Mouse (Mus musculus): ENCODE data around the gene Txnrd1.

Txnrd1 gene

GRCm38 (mm10) chr10:82817936-82818335, 15.8 kb upstream of the Txnrd1 start:
- no peak for DNase-seq (ENCODE audit: low read depth, low spot score)

GRCm38 (mm10) chr10:82818661-82819060, 15.1 kb upstream of the Txnrd1 start:
- DNase-seq (ENCODE audit: low read depth, low spot score) = no peak

DNA sequence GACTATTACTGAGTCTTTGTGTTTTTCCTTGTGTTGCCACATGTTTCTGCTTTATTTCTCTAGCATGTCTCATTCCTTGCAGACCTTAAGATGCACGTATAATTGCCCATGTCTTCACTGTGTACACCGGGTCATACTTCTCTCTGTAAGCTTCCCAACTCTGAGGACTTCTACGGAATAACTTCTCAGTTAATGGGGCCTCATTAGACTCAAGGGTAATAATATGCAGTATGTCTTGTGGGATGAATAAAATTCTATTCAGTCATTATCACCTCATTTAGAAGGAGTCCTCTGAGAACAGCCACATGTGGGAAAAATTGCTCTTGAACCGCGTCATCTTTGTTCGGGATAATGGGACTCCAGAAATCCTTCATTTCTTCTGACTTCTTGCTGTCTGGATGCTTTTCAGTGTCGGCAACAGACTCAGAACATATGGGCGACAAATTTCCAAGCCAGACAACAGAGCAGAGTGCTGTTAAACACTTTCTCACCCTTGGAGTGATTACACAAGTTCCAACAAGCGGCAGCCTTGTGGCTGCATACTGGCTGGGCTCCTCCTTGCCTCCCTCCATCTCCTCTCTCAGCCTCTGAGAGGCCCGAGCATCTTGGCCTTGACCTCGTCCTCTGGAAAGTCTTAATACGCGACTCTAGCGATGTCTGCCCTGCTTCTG, 10.5 kb upstream of the Txnrd1 start:
- no peak for DNase-seq (ENCODE audit: low read depth, low spot score)

DNA sequence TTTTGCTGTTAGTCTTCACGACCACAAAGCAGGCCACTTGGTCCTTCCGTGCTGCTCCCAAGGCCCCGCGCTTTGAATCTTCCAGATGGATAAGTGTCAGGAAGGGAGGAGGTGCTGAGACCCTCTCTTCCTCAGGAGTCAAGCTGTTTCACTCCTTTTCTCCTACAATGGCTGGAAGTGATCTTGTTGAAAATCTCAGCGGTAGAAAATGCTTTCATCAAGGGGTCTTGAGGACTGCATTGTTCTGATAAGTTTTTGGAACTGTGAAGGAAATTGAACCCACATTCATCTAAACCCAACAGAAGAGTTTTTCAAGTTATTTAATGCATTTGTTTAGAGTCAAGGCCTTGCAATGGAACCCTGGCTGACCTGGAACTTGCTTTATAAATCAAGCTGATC, 10.0 kb upstream of the Txnrd1 start:
- no peak for DNase-seq (ENCODE audit: low read depth, low spot score)

- no peak for DNase-seq (ENCODE audit: low read depth, low spot score)
Observed at GRCm38 (mm10) chr10:82824541-82824940, 9.2 kb upstream of the Txnrd1 start.

- DNase-seq (ENCODE audit: low read depth, low spot score) = no peak
Observed at GRCm38 (mm10) chr10:82826516-82826915, 7.2 kb upstream of the Txnrd1 start.

GRCm38 (mm10) chr10:82835898-82836297, 2.1 kb downstream of the Txnrd1 start:
- DNase-seq (ENCODE audit: low read depth, low spot score) = no peak

- no peak for DNase-seq (ENCODE audit: low read depth, low spot score)
Observed at GRCm38 (mm10) chr10:82838390-82838789, 4.6 kb downstream of the Txnrd1 start.

DNA sequence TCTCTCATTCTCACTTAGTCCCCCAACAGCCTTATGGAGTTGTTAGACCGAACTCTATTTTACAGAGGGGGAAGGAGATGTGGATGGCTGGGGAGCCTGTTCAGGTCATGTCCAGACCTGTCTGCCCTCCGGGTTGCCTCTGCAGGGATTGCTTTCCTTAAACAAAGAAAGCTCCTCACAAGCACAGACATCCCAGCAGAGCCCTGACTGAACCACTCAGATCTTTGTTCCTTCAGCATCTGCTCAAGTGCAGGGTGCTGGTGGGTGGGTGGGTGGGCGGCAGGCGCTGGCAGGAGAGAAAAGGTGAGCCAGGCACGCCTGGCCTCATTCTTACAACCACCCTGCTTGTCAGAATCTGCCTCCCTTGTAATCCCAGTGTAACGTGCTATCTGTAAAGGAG, 10.3 kb downstream of the Txnrd1 start:
- peak; percentile 43 for DNase-seq (ENCODE audit: low read depth, low spot score)

DNA sequence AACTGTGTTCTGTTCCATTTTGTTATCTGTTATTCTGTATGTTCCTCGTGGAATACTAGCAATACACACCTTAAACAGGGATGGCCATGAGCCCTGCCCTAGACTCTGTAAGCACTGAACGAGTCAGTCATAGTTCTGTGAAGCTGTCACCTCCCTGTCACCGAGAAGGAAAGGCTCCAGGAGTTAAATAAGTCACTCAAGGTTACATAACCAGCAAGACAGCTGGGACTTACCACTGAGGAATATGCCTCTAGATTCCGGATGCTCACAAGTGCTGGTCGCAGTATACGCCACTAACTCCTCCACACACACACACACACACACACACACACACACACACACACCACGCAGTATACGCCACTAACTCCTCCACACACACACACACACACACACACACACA, 11.0 kb downstream of the Txnrd1 start:
- no peak for DNase-seq (ENCODE audit: low read depth, low spot score)

GRCm38 (mm10) chr10:82847821-82848459, 14.2 kb downstream of the Txnrd1 start:
- DNase-seq (ENCODE audit: low read depth, low spot score) = no peak

DNA sequence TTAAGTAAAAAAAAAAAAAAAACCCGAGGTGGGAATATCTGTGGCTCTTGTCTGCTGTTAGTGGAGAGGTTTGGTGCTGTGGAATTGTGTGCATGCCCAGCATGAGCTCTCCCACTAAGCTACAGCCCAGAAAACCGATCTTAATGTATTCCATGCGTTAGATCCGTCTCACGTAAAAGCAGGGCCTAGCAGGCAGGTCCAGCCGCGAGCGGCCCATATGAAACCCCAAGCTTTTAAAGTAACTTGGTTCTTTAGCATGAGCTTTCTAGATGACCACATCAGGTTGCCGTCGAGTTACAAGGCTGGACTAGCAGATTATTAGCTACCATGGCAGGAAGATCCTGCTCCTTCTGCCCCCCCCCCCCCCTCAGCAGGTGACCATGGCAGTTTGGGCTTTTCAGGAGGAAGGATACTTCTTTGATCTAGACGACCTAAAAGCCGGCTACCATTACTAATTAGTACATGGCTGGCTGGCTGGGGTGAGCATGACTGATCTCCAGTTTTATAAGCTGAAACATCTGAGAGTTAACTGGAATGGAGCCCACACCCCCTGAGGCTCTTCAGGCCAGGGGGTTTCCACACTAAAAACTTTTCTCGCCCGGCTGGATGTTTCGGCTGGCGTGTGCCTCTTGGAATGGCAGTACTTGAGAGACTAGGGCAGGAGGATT, 16.1 kb downstream of the Txnrd1 start:
- DNase-seq (ENCODE audit: low read depth, low spot score) = peak; percentile 53

DNA sequence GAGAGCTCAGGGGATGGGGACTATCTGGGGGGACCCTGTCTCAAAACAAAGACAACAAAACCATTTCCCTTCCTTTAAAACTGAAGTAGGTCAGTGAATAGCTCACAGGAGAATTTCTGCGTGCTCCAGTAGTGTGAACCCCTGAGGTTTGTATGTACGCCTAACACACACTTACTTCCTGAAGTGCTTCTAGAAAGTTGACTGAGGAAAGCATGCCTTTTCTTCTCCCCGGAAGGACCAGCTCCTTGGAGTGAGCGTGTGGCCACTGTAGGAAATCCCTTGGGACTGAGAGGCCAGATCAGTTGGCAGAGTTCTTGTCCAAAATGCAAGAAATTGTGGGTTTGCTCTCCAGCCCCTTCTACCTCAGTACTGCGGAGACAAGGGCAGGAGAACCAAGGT, 16.6 kb downstream of the Txnrd1 start:
- no peak for DNase-seq (ENCODE audit: low read depth, low spot score)

DNA sequence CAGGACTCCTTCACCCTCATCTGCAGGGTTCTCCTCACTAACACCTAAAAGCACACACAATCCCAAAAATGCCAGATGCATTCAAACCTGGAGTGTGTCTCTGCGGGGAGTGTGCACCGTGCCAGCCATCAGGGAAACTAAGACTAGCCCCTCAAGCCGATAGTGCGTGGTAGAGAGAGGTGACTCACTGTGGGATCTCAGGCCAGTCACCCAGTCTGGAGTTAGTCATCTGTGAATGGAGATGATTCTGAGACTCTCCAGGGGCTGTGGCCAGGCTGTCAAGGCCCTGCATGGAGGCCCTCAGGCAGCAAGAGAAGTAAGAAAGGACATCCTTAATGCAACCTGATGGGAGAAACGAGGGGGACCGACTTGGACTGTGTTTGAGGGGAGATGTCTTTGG, 18.0 kb downstream of the Txnrd1 start:
- DNase-seq (ENCODE audit: low read depth, low spot score) = no peak

DNA sequence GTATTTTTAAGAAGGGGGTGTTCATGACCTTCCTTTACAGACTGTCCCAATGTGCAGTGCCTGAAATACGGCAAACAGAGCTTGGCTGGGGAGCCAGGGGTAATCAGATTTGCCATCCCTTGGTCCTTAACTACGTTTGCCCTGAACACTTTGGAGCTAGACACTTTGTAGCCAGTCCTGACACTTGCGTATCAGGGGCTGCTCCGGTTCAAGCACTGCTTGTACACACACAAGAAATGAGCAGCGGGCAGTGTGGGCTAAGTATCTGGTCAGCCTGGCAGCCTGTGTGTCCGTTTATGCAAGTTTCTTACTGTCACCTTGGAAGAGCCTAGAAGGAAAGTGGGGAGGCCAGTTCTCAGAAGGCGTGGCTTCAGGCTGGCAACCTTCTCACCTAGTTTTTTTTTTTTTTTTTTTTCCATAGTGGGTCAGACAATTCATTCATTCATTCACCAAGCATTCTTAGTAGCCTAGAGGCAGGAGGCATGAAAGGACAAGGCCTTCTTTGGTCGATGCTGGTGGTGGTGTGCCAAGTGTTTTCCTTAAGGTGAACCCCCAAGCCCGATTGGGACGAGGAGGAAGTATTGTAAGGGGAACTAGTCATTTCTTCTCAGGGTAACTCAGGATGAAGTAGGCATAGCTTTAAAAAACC, 24.4 kb downstream of the Txnrd1 start:
- no peak for DNase-seq (ENCODE audit: low read depth, low spot score)

DNA sequence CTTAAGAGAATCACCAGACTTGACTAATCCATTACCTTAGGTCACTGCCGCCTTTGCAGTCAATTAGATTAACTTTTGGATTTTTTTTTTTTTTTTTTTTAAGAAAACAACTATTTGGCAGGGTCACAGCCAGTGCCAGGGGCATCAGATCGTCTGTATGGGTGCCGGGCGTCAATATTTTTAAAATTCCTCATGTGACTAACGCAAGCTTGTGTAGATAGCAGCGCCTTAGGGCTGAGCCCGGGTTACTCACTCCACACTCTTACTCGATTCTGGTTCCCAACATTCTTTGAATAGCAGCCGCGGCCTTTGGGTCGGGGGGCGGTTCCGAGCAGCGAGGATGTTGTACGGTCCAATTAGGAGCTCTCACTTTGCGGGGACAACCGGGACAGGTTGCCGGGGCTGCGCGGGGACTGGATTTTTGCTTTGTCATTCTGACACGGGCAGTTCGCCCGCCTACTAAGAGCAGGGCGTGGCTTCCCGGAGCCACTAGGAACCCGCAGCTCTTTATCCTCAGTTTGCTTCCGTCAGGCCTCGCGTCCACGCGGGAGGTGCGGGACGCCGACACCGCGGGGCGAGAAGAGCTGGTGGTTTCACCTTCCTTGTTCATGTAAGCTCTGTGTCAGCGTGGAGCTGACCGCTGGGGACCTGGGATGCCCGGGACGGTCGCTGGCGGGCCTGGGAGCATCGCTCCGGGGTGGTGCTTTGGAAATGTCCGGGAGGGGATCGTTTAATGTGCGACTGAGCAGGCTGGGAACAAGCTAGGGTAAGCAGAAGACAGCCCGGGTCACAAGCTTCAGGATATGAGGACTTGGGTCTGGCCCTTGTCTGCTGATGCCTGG, 25.2 kb downstream of the Txnrd1 start:
- peak; percentile 85 for DNase-seq (ENCODE audit: low read depth, low spot score)

- DNase-seq (ENCODE audit: low read depth, low spot score) = peak; percentile 49
Observed at GRCm38 (mm10) chr10:82859533-82859915, 25.8 kb downstream of the Txnrd1 start.

- DNase-seq (ENCODE audit: low read depth, low spot score) = peak; percentile 72
Observed at GRCm38 (mm10) chr10:82860181-82860928, 26.6 kb downstream of the Txnrd1 start.

DNA sequence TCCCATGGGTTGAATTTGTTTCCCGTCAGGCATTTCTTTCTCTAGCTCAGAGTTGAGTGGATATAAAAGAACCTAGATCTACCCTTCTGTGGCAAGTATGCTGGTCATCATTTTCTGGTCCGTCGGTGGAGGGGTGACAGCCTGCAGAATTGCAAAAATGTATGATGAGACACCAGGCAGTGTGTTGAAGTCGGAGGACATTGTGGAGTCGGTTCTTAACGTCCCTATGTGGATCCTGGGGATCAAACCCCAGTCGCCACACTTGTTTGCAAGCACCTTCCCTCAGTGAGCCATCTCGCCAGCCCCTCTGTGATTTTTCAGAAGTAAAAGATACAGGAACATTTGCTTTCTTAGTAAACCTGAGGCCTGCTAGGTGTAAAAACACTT, 27.2 kb downstream of the Txnrd1 start:
- DNase-seq (ENCODE audit: low read depth, low spot score) = peak; percentile 16

DNA sequence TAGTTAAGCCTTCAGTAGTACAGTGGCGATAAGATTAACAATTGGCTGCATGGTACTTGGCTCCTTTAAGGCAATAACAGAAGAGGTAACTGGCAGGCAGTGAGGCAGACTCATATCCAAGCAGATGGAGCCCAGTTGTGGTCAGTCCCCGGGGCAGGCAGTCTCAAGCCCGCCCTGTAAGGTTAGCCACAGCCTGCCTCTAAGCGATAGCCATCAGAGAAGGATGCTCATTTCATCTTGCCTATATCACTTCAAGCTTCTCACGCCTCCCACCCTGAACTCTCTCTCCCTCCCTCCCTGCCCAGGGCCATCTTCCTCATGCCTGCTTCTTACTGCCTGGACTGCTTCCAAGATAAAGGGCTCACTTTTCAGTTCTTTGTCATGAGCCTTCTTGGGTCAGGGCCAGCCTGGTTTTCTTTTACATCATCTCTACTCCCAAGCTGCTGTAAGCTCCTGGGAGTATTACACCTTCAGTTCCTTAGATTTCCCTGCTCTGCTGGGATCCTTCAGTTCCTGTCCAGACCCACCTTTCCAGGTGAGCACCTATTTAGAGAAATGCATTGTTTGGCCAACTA, 29.4 kb downstream of the Txnrd1 start:
- DNase-seq (ENCODE audit: low read depth, low spot score) = no peak

GRCm38 (mm10) chr10:82863827-82864226, 30.1 kb downstream of the Txnrd1 start:
- no peak for DNase-seq (ENCODE audit: low read depth, low spot score)
